Mouse (Mus musculus) urinary bladder, postnatal 25 days (tissue): ENCODE results near the gene Pde4a.

Experiments used
- DNase-seq: peaks from one replicate; pipeline ENCODE4 v3.0.0; 2022; ENCODE audit warnings: low spot score

Pde4a gene

GRCm38 (mm10) chr9:21165041-21165951 lies at the start of gene Pde4a:
Gene Pde4a, plus strand, starts transcription at chr9:21165714.
- no peak for DNase-seq

GRCm38 (mm10) chr9:21117073-21117472 lies 48.4 kb upstream of the Pde4a start:
- no peak for DNase-seq

GRCm38 (mm10) chr9:21121483-21121882 lies 44.0 kb upstream of the Pde4a start:
- DNase-seq: no peak

- no peak for DNase-seq
Measured at GRCm38 (mm10) chr9:21124837-21125236, 40.7 kb upstream of the Pde4a start.

GRCm38 (mm10) chr9:21125502-21126258 lies 39.8 kb upstream of the Pde4a start:
- no peak for DNase-seq

GRCm38 (mm10) chr9:21126259-21126627 lies 39.3 kb upstream of the Pde4a start:
- DNase-seq: no peak

GRCm38 (mm10) chr9:21131059-21131956 lies 34.2 kb upstream of the Pde4a start, which contains the start of gene Tyk2:
Gene Tyk2, minus strand, starts transcription at chr9:21131243.
- DNase-seq: peak; percentile 78

- no peak for DNase-seq
Measured at GRCm38 (mm10) chr9:21132102-21132775, 33.3 kb upstream of the Pde4a start.

GRCm38 (mm10) chr9:21133064-21133707 lies 32.3 kb upstream of the Pde4a start:
- DNase-seq: no peak

GRCm38 (mm10) chr9:21134595-21135328 lies 30.8 kb upstream of the Pde4a start:
- no peak for DNase-seq

- DNase-seq: no peak
Measured at GRCm38 (mm10) chr9:21135329-21135890, 30.1 kb upstream of the Pde4a start.

GRCm38 (mm10) chr9:21135941-21136381 lies 29.6 kb upstream of the Pde4a start:
- DNase-seq: no peak

GRCm38 (mm10) chr9:21136401-21136800 lies 29.1 kb upstream of the Pde4a start:
- no peak for DNase-seq

- peak; percentile 60 for DNase-seq
Measured at GRCm38 (mm10) chr9:21137229-21137628, 28.3 kb upstream of the Pde4a start.

GRCm38 (mm10) chr9:21138386-21138785 lies 27.1 kb upstream of the Pde4a start:
- DNase-seq: no peak

GRCm38 (mm10) chr9:21141922-21142321 lies 23.6 kb upstream of the Pde4a start:
- DNase-seq: no peak

- DNase-seq: no peak
Measured at GRCm38 (mm10) chr9:21144361-21144760, 21.2 kb upstream of the Pde4a start.

- DNase-seq: no peak
Measured at GRCm38 (mm10) chr9:21145431-21145830, 20.1 kb upstream of the Pde4a start.

GRCm38 (mm10) chr9:21146722-21147121 lies 18.8 kb upstream of the Pde4a start:
- DNase-seq: no peak

- no peak for DNase-seq
Measured at GRCm38 (mm10) chr9:21148427-21148826, 17.1 kb upstream of the Pde4a start.
